Mouse (Mus musculus) CH12.LX (cell line): ENCODE measurements at regions not wholly inside any gene's neighbourhood (a gene's known extent, or its start where the extent isn't known, plus 50 kb on each side); places are given as distances from the start of the nearest gene placed in this dataset.

Experiments
- DNase-seq: peaks from one replicate; pipeline ENCODE4 v3.0.0-alpha.2; 2013; ENCODE audit errors: extremely low read depth
- H3K27ac ChIP-seq: 2 replicates; pipeline ENCODE4 v1.5.1; 2012; ENCODE audit warnings: low read depth, mild to moderate bottlenecking, control low read depth, moderate library complexity; ENCODE audit not compliant: insufficient read depth
- H3K27me3 ChIP-seq: replicated peaks from 2 replicates; pipeline ENCODE3; 2012; ENCODE audit warnings: inconsistent platforms
- H3K36me3 ChIP-seq, 2 experiments: replicated peaks in 1 of 2; 2 replicates each; pipeline versions ENCODE3 to v1.6.1; 2012; ENCODE audit warnings: inconsistent platforms in 1 of 2, low read length in 1 of 2, mild to moderate bottlenecking in 1 of 2, mixed read lengths in 1 of 2, moderate library complexity in 1 of 2; ENCODE audit not compliant: control insufficient read depth in 1 of 2, insufficient read depth in 1 of 2
- H3K4me1 ChIP-seq, 2 experiments: 2 replicates each; pipeline ENCODE4 v1.6.1; 2012; ENCODE audit warnings: inconsistent platforms in 1 of 2, moderate library complexity in 1 of 2; ENCODE audit not compliant: insufficient read depth in 2 of 2, control insufficient read depth in 1 of 2
- H3K4me2 ChIP-seq: 2 replicates; pipeline ENCODE4 v1.6.1; 2012; ENCODE audit warnings: low read depth, mild to moderate bottlenecking, control low read depth; ENCODE audit not compliant: poor library complexity, insufficient read depth, severe bottlenecking
- H3K4me3 ChIP-seq, 3 experiments: fragments of 150-350 bp in 1 of 3; sonication (generic) in 1 of 3; replicated peaks in 1 of 3; 2 replicates each; pipeline versions ENCODE3 to v1.5.1; 2011 to 2012; ENCODE audit warnings: low read depth in 2 of 3, low read length in 2 of 3, mild to moderate bottlenecking in 2 of 3, moderate library complexity in 2 of 3, control low read depth in 1 of 3, improper control_type of control experiment in 1 of 3, inconsistent platforms in 1 of 3, mixed read lengths in 1 of 3; ENCODE audit not compliant: poor library complexity in 1 of 3
- H3K79me2 ChIP-seq: replicated peaks from 2 replicates; pipeline ENCODE4 v1.6.1; 2012; ENCODE audit warnings: mild to moderate bottlenecking, moderate library complexity; ENCODE audit not compliant: control insufficient read depth, poor library complexity, insufficient read depth, severe bottlenecking; ENCODE audit errors: extremely low read depth
- H3K9ac ChIP-seq: 2 replicates; pipeline ENCODE4 v1.6.1; 2012; ENCODE audit warnings: low read depth, mild to moderate bottlenecking, control low read depth, moderate library complexity; ENCODE audit not compliant: insufficient read depth
- H3K9me3 ChIP-seq: replicated peaks from 2 replicates; pipeline ENCODE3; 2012; ENCODE audit warnings: low read length, inconsistent platforms, mixed read lengths
- BHLHE40 ChIP-seq: IDR thresholded peaks from 2 replicates; pipeline ENCODE4 v1.6.1; 2011; ENCODE audit warnings: mild to moderate bottlenecking, low read depth, low read length, improper control_type of control experiment
- CHD1 ChIP-seq: IDR thresholded peaks from 2 replicates; pipeline ENCODE4 v1.6.1; 2012; ENCODE audit warnings: low read depth, low read length, improper control_type of control experiment, inconsistent platforms
- CHD2 ChIP-seq: IDR thresholded peaks from 2 replicates; pipeline ENCODE4 v1.6.1; 2011; ENCODE audit warnings: low read length, improper control_type of control experiment
- GABPA ChIP-seq: IDR thresholded peaks from 2 replicates; pipeline ENCODE4 v1.6.1; 2012; ENCODE audit warnings: low read depth, low read length, improper control_type of control experiment, inconsistent platforms; ENCODE audit not compliant: insufficient replicate concordance
- JUN ChIP-seq: IDR thresholded peaks from 2 replicates; pipeline ENCODE4 v1.6.1; 2011; ENCODE audit warnings: low read depth, mild to moderate bottlenecking, low read length, improper control_type of control experiment, moderate library complexity; ENCODE audit not compliant: insufficient read depth
- JUND ChIP-seq: conservative IDR thresholded peaks from 2 replicates; pipeline ENCODE4 v1.6.1; 2011; ENCODE audit warnings: low read depth, low read length, improper control_type of control experiment
- KAT2A ChIP-seq: IDR thresholded peaks from 2 replicates; pipeline ENCODE4 v1.6.1; 2012; ENCODE audit warnings: low read length, improper control_type of control experiment, inconsistent platforms; ENCODE audit not compliant: insufficient replicate concordance
- MAX ChIP-seq: IDR thresholded peaks from 2 replicates; pipeline ENCODE4 v1.6.1; 2011; ENCODE audit warnings: low read length, improper control_type of control experiment
- MEF2A ChIP-seq: IDR thresholded peaks from 2 replicates; pipeline ENCODE4 v1.6.1; 2014; ENCODE audit warnings: low read depth, mild to moderate bottlenecking, inconsistent platforms, low read length, improper control_type of control experiment, borderline replicate concordance
- PAX5 ChIP-seq: IDR thresholded peaks from 2 replicates; pipeline ENCODE4 v1.6.1; 2012; ENCODE audit warnings: low read length, inconsistent platforms, mixed read lengths
- POLR2A ChIP-seq: IDR thresholded peaks from 2 replicates; pipeline ENCODE4 v1.6.1; 2011; ENCODE audit warnings: low read depth, mild to moderate bottlenecking, improper control_type of control experiment, low read length
- RAD21 ChIP-seq: IDR thresholded peaks from 2 replicates; pipeline ENCODE4 v1.6.1; 2011; ENCODE audit warnings: low read depth, mild to moderate bottlenecking, low read length, improper control_type of control experiment, moderate library complexity
- TCF12 ChIP-seq: IDR thresholded peaks from 2 replicates; pipeline ENCODE4 v1.6.1; 2014; ENCODE audit warnings: low read depth, mild to moderate bottlenecking, inconsistent platforms, low read length, improper control_type of control experiment
- UBTF ChIP-seq: IDR thresholded peaks from 2 replicates; pipeline ENCODE4 v1.6.1; 2012; ENCODE audit warnings: low read depth, mild to moderate bottlenecking, inconsistent platforms, low read length, improper control_type of control experiment, moderate library complexity
- ZC3H11A ChIP-seq: IDR thresholded peaks from 2 replicates; pipeline ENCODE4 v1.6.1; 2012; ENCODE audit warnings: low read depth, mild to moderate bottlenecking, inconsistent platforms, low read length, improper control_type of control experiment
- ZKSCAN1 ChIP-seq: IDR thresholded peaks from 2 replicates; pipeline ENCODE4 v1.6.1; 2012; ENCODE audit warnings: low read depth, inconsistent platforms, low read length, improper control_type of control experiment, borderline replicate concordance
- ZMIZ1 ChIP-seq: IDR thresholded peaks from 2 replicates; pipeline ENCODE4 v1.6.1; 2012; ENCODE audit warnings: low read depth, mild to moderate bottlenecking, inconsistent platforms, low read length, improper control_type of control experiment
- dilution Hi-C: fragments of 300-500 bp; cut with MboI; formaldehyde crosslinking; loops from 2 replicates; pipeline ENCODE4 v1.14.3; 2020; ENCODE audit warnings: low sequenced_read_pairs; ENCODE audit not compliant: extremely low pct_unique_long_range_greater_than_20kb, extremely low pct_ligation_motif_present
- in situ Hi-C: fragments of 300-500 bp; cut with MboI; formaldehyde crosslinking; loops from 3 replicates; pipeline ENCODE4 v1.14.3; 2019; ENCODE audit warnings: low sequenced_read_pairs, low pct_ligation_motif_present, low pct_unique_long_range_greater_than_20kb, mixed read lengths

DNA sequence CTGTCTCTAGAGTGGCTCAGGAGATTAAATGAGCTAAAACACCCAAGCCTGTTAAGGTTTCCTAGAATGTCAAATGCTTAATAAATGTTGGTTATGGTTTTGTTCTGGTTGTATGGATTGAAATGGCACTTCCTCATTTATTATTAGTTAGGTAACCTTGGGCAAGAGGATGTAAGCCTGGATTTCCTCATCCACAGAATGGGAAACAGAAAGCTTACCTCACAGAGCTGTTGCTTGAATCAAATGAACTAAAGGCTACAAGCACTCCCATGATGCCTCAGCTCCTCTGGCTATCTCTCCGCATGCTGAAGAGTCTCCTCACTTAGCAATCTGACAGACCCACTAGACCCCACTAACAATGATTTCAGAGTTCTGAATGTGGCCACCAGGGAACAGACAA lies 82.8 kb upstream of the Pcgf5 start:
- in situ Hi-C loops = no loop called here
- TF ChIP-seq JUN = no peak
- TF ChIP-seq RAD21 = no peak
- TF ChIP-seq JUND = no peak
- no peak for TF ChIP-seq MAX
- no peak for TF ChIP-seq MEF2A
- no peak for TF ChIP-seq UBTF
- no peak for TF ChIP-seq PAX5
- TF ChIP-seq ZC3H11A = no peak
- TF ChIP-seq ZKSCAN1 = no peak
- no peak for TF ChIP-seq CHD1
- no peak for TF ChIP-seq CHD2
- TF ChIP-seq GABPA = no peak
- no peak for TF ChIP-seq KAT2A
- no peak for TF ChIP-seq TCF12
- Histone ChIP-seq H3K79me2 (no peaks in the 10 kb centered on the region), H3K4me1 (no peaks in the 10 kb centered on the region), H3K4me3 (no peak overlapping the region), H3K9ac (no peak overlapping the region), H3K4me2 (no peak overlapping the region), H3K36me3 (no peaks in the 10 kb centered on the region), H3K27ac (no peak overlapping the region), H3K9me3 (no peaks in the 10 kb centered on the region), H3K27me3 (no peaks in the 10 kb centered on the region)
- no peak for DNase-seq
- dilution Hi-C loops = no loop called here

DNA sequence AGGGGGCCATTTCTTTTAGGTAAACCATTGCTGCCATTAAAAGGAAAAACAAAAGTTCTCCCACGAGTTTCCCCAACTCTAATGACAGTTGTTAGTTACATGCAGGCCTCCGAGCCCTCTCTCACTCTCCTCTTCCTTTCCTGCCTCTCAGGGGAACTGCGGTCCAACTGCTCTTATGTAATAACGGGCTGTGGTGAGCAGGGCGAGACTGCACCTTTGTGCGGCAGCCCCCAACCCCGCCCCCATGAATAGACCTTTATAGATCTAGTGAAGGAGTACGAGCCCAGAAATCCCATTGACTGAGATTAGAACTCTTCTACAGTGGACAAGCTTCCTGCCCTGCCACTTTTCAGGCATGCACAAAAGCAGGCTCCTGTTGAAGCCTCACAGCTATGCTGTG lies 81.8 kb upstream of the Pcgf5 start:
- no peaks in the 10 kb centered on the region for H3K79me2 ChIP-seq
- no peak overlapping the region for H3K4me3 ChIP-seq
- DNase-seq = no peak
- H3K36me3 ChIP-seq = no peaks in the 10 kb centered on the region
- in situ Hi-C loops (no loop called here), dilution Hi-C loops (no loop called here)
- no peak overlapping the region for H3K27ac ChIP-seq
- H3K9ac ChIP-seq = no peak overlapping the region
- no peaks in the 10 kb centered on the region for H3K27me3 ChIP-seq
- H3K9me3 ChIP-seq = no peaks in the 10 kb centered on the region
- H3K4me1 ChIP-seq = no peaks in the 10 kb centered on the region
- no peak overlapping the region for H3K4me2 ChIP-seq
- TF ChIP-seq UBTF (no peak), PAX5 (no peak), RAD21 (no peak), BHLHE40 (no peak), MAX (no peak), ZMIZ1 (no peak), POLR2A (no peak)
